Mouse (Mus musculus) ovary, postnatal 14 days (tissue): ENCODE measurements at regions not wholly inside any gene's neighbourhood (a gene's known extent, or its start where the extent isn't known, plus 50 kb on each side); places are given as distances from the start of the nearest gene placed in this dataset.

Experiments used
- DNase-seq: peaks from one replicate; pipeline ENCODE4 v3.0.0; 2022; ENCODE audit warnings: low spot score

GRCm38 (mm10) chr10:29635828-29636227 is 100.2 kb upstream of the Rspo3 start:
- no peak for DNase-seq

- no peak for DNase-seq
Observed at GRCm38 (mm10) chr10:29595455-29595854, 59.8 kb upstream of the Rspo3 start.

GRCm38 (mm10) chr10:29594969-29595368 is 59.3 kb upstream of the Rspo3 start:
- no peak for DNase-seq

- DNase-seq: no peak
Observed at GRCm38 (mm10) chr10:29592906-29593305, 57.2 kb upstream of the Rspo3 start.

GRCm38 (mm10) chr10:29590187-29590586 is 54.5 kb upstream of the Rspo3 start:
- DNase-seq: no peak

- no peak for DNase-seq
Observed at GRCm38 (mm10) chr10:29589739-29590138, 54.1 kb upstream of the Rspo3 start.
